11 mouse cellular contexts compared by ENCODE assay signal in genomic region chr11:50826214-50826613, GRCm38 (mm10). TPM values are rescaled to one million over a fixed set of nuclear protein-coding genes. Genes with fewer than 3 reads are reported as not detected.
A peak's percentile ranks its signal among the peaks of the same experiment; 100 is the strongest.
DNase-seq lines count a peak whose midpoint lies in the region; ATAC-seq and TF ChIP-seq lines count a peak whose summit lies in the region.
"Had no signal": no experiment of that assay in that cellular context is flagged by ENCODE, and none has a peak within 500 bp of the region (broad histone marks: within the 10 kb centered on the region; RNA-seq: fewer than 3 reads in every experiment).

No protein-coding gene starts in this region.

- no peak for ATAC-seq in heart, embryonic 11.5 days (replicated peaks; ENCODE audit: insufficient number of reproducible peaks, low FRiP score, low TSS enrichment)
- no peak for ATAC-seq in hindbrain, embryonic 15.5 days (ENCODE audit: low FRiP score, low read depth)
- no peak for ATAC-seq in midbrain, embryonic 11.5 days (ENCODE audit: low FRiP score)

- no peak overlapping the region; the same call in 1 of the 2 replicates for H3K4me3 ChIP-seq in heart, embryonic 11.5 days (ENCODE audit: low read depth, low read length)
- H3K4me3 ChIP-seq in cortical plate, adult 2 months (ENCODE audit: insufficient read depth, low read length), result peak overlapping the region; percentile 38; the same call in 1 of the 2 replicates
- peak overlapping the region; percentile 72 for H3K4me3 ChIP-seq in hindbrain, embryonic 15.5 days
- peak overlapping the region; percentile 62; the same call in 1 of the 2 replicates for H3K4me3 ChIP-seq in midbrain, embryonic 11.5 days (ENCODE audit: low read depth, low read length)

- H3K27ac ChIP-seq in heart, embryonic 11.5 days (ENCODE audit: low read depth, low read length), result no peak overlapping the region
- H3K27ac ChIP-seq in cortical plate, adult 2 months (ENCODE audit: insufficient read depth, low read length), result no peak overlapping the region
- H3K27ac ChIP-seq in hindbrain, embryonic 15.5 days (replicated peaks), result no peak overlapping the region
- no peak overlapping the region for H3K27ac ChIP-seq in midbrain, embryonic 11.5 days (ENCODE audit: low read depth, low read length)

- H3K27me3 ChIP-seq in heart, embryonic 11.5 days (ENCODE audit: control insufficient read depth, insufficient read depth, low read length), result no peaks in the 10 kb centered on the region
- H3K27me3 ChIP-seq in hindbrain, embryonic 15.5 days, result no peaks in the 10 kb centered on the region
- H3K27me3 ChIP-seq in midbrain, embryonic 11.5 days (ENCODE audit: control insufficient read depth, insufficient read depth, low read length), result no peaks in the 10 kb centered on the region

- peak overlapping the region; percentile 95; the same call in 1 of the 2 replicates for H3K9ac ChIP-seq in heart, embryonic 11.5 days (ENCODE audit: low read depth, low read length)
- peak overlapping the region; percentile 79 for H3K9ac ChIP-seq in hindbrain, embryonic 15.5 days
- peak overlapping the region; percentile 86 for H3K9ac ChIP-seq in midbrain, embryonic 11.5 days (ENCODE audit: low read length)

- H3K9me3 ChIP-seq in heart, embryonic 11.5 days (replicated peaks; ENCODE audit: control insufficient read depth, low read length), result no peaks in the 10 kb centered on the region
- H3K9me3 ChIP-seq in hindbrain, embryonic 15.5 days, result no peaks in the 10 kb centered on the region
- H3K9me3 ChIP-seq in midbrain, embryonic 11.5 days (ENCODE audit: control insufficient read depth, low read length), result no peaks in the 10 kb centered on the region

- H3K4me1 ChIP-seq in heart, embryonic 11.5 days (ENCODE audit: control insufficient read depth, insufficient read depth, low read length), result peaks cover 4% of the 10 kb centered on the region; the same call in 1 of the 2 replicates
- H3K4me1 ChIP-seq in cortical plate, adult 2 months (ENCODE audit: control insufficient read depth, insufficient read depth, low read length), result peaks cover 2% of the 10 kb centered on the region; the same call in 1 of the 2 replicates
- peaks cover 10% of the 10 kb centered on the region for H3K4me1 ChIP-seq in hindbrain, embryonic 15.5 days (replicated peaks)
- peaks cover 6% of the 10 kb centered on the region for H3K4me1 ChIP-seq in midbrain, embryonic 11.5 days (ENCODE audit: control insufficient read depth, insufficient read depth, low read length)

- TF ChIP-seq POLR2A in cortical plate, adult 2 months (IDR thresholded peaks at IDR 0.05; ENCODE audit: extremely low read depth, insufficient read depth, low read length), result no peak

- no peak for DNase-seq in heart, adult 18-20 months
- no peak for DNase-seq in midbrain, embryonic 11.5 days (ENCODE audit: low spot score, missing footprints)
- no peak for DNase-seq in right cerebral cortex, adult 2 months (ENCODE audit: low spot score in 2 of 2)
- DNase-seq in right cerebral cortex, postnatal 4 days, result no peak
- no peak for DNase-seq in yolk sac, embryonic 10.5 days (ENCODE audit: low spot score)
- DNase-seq: adrenal gland, postnatal 10 days had no signal

- WGBS in heart, embryonic 11.5 days (ENCODE audit: insufficient replicate concordance), result 67% methylated on average over 2 of the region's 2 CpGs
- WGBS in hindbrain, embryonic 15.5 days, result 44% methylated on average over 2 of the region's 2 CpGs
- 87% methylated on average over 2 of the region's 2 CpGs for WGBS in midbrain, embryonic 11.5 days

- TF ChIP-seq CTCF in cortical plate, adult 2 months (IDR thresholded peaks at IDR 0.05; ENCODE audit: extremely low read depth, insufficient read depth, low read length), result no peak

- peaks cover 20% of the 10 kb centered on the region for H3K36me3 ChIP-seq in heart, embryonic 11.5 days (ENCODE audit: control insufficient read depth, insufficient read depth, low read length)
- peaks cover 40% of the 10 kb centered on the region for H3K36me3 ChIP-seq in hindbrain, embryonic 15.5 days
- H3K36me3 ChIP-seq in midbrain, embryonic 11.5 days (ENCODE audit: control insufficient read depth, insufficient read depth, low read length), result peaks cover 30% of the 10 kb centered on the region

- peak overlapping the region; percentile 79 for H3K4me2 ChIP-seq in heart, embryonic 11.5 days
- peak overlapping the region; percentile 73 for H3K4me2 ChIP-seq in hindbrain, embryonic 15.5 days
- H3K4me2 ChIP-seq in midbrain, embryonic 11.5 days, result peak overlapping the region; percentile 82

RNA-seq across cellular contexts. Expression of gene Zfp354c, which starts 1.3 kb away (rescaled TPM):
- polyA plus RNA-seq in heart, embryonic 11.5 days (2014; fragmentation: Nextera tagmentation; extraction: Ambion mirVana), result 16.9 and 20.4 TPM in 2 replicates
- 1 to 10 TPM; 2.1 to 3.6 TPM for total RNA-seq in heart, adult 18-20 months (2021)
- 16.4 and 18.8 TPM in 2 replicates for polyA plus RNA-seq in cortical plate, adult 2 months (2012; rRNA removed)
- polyA plus RNA-seq in hindbrain, embryonic 15.5 days (2015; fragmentation: Nextera tagmentation; extraction: Ambion mirVana), result 52.6 and 54.8 TPM in 2 replicates
- polyA plus RNA-seq in midbrain, embryonic 11.5 days (2014; fragmentation: Nextera tagmentation; extraction: Ambion mirVana), result 46.7 and 48.5 TPM in 2 replicates
- polyA plus RNA-seq: erythroblast, embryonic 14.5 days had no signal

RNA-seq across cellular contexts. Expression of gene Zfp879, which starts 15.1 kb away (rescaled TPM):
- polyA plus RNA-seq in heart, embryonic 11.5 days (2014; fragmentation: Nextera tagmentation; extraction: Ambion mirVana), result 0.50 and 0.63 TPM in 2 replicates
- total RNA-seq in heart, adult 18-20 months (2021), result 1 to 10 TPM; 1.4 to 1.6 TPM
- polyA plus RNA-seq in cortical plate, adult 2 months (2012; rRNA removed), result 1.6 TPM in 2 replicates
- 1.2 and 2.0 TPM in 2 replicates for polyA plus RNA-seq in hindbrain, embryonic 15.5 days (2015; fragmentation: Nextera tagmentation; extraction: Ambion mirVana)
- 1.3 and 1.5 TPM in 2 replicates for polyA plus RNA-seq in midbrain, embryonic 11.5 days (2014; fragmentation: Nextera tagmentation; extraction: Ambion mirVana)
- polyA plus RNA-seq: erythroblast, embryonic 14.5 days had no signal

RNA-seq across cellular contexts. Expression of gene Grm6, which starts 24.3 kb away (rescaled TPM):
- polyA plus RNA-seq in heart, embryonic 11.5 days (2014; fragmentation: Nextera tagmentation; extraction: Ambion mirVana), result 0.04 TPM in 1 of 2 replicates, not detected in the other
- under 1 TPM in 1 of 2 experiments, not detected in 1; 0.28 TPM for total RNA-seq in heart, adult 18-20 months (2021)
- not detected in 2 replicates for polyA plus RNA-seq in cortical plate, adult 2 months (2012; rRNA removed)
- polyA plus RNA-seq in hindbrain, embryonic 15.5 days (2015; fragmentation: Nextera tagmentation; extraction: Ambion mirVana), result not detected in 2 replicates
- not detected in 2 replicates for polyA plus RNA-seq in midbrain, embryonic 11.5 days (2014; fragmentation: Nextera tagmentation; extraction: Ambion mirVana)
- total RNA-seq: left cerebral cortex, postnatal 14 days had no signal
- polyA plus RNA-seq: erythroblast, embryonic 14.5 days had no signal
